Mouse (Mus musculus): ENCODE measurements around the gene Rfx4. TPM values are rescaled to one million over a fixed set of nuclear protein-coding genes. Genes with fewer than 3 reads are reported as not detected.
A peak's percentile ranks its signal among the peaks of the same experiment; 100 is the strongest.

The Rfx4 gene
- polyA plus RNA-seq, 1 experiment from 2014 or later: 62.9 TPM

DNA sequence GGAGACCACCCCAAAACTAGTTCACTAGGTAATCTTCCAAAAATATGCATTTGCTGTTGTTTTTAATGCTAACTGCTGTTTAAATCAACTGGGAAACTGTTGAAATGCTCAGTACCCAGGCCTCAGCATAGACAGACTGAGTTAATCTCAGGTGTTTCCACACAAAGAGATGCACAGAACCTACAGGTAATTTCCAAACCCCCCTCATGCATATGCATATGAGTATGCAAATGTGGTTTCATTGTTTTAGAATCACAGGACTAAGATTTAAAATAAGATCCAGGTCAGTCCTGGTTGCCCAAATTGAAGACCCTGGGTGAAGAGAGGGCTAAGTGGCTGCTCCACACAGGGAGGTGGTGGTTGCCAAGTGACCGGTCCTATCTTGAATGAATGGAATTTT lies 157.3 kb downstream of the Rfx4 start:
- H3K36me3 ChIP-seq (ENCODE audit: control insufficient read depth, insufficient read depth, low read length): no peaks in the 10 kb centered on the region
- H3K4me1 ChIP-seq (ENCODE audit: control insufficient read depth, insufficient read depth, low read length): peaks cover 11% of the 10 kb centered on the region
- no peaks in the 10 kb centered on the region for H3K9me3 ChIP-seq (ENCODE audit: control insufficient read depth, low read length)
- H3K9ac ChIP-seq (ENCODE audit: low read length): no peak overlapping the region
- DNase-seq (ENCODE audit: low spot score) (no peak), ATAC-seq (ENCODE audit: insufficient read depth, low FRiP score, low TSS enrichment) (no peak)
- 95% methylated on average over 1 of the region's 1 CpGs for WGBS
- H3K4me2 ChIP-seq (ENCODE audit: low read depth): no peak overlapping the region
- H3K4me3 ChIP-seq (ENCODE audit: low read depth, low read length): no peak overlapping the region
- H3K27ac ChIP-seq (ENCODE audit: low read depth, low read length): no peak overlapping the region
- H3K27me3 ChIP-seq (ENCODE audit: control insufficient read depth, insufficient read depth, low read length): no peaks in the 10 kb centered on the region

DNA sequence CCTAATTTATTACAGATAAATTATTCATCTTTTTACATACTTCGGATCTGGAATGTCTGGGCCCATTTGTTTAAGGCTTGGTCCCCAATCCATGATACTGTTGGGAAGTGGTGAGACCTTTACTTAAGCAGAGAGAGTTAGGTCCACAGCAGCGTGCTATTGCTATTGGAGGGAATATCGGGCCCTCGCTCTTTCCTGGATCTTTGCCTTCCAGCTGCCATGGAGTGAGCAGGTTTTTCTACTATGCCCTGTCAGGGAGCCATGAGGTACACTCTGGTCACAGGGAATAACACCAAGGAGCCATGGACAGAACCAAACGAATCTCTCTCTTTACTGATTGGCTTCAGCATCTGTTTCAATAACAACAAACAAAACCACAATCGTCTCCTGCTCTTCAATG lies 159.6 kb downstream of the Rfx4 start:
- Histone ChIP-seq H3K4me1 (ENCODE audit: control insufficient read depth, insufficient read depth, low read length) (peaks cover 8% of the 10 kb centered on the region; the same call in 1 of the 2 replicates), H3K9ac (ENCODE audit: low read length) (no peak overlapping the region), H3K27me3 (ENCODE audit: control insufficient read depth, insufficient read depth, low read length) (no peaks in the 10 kb centered on the region), H3K36me3 (ENCODE audit: control insufficient read depth, insufficient read depth, low read length) (no peaks in the 10 kb centered on the region), H3K9me3 (ENCODE audit: control insufficient read depth, low read length) (no peaks in the 10 kb centered on the region), H3K27ac (ENCODE audit: low read depth, low read length) (no peak overlapping the region), H3K4me3 (ENCODE audit: low read depth, low read length) (no peak overlapping the region), H3K4me2 (ENCODE audit: low read depth) (no peak overlapping the region)
- DNase-seq (ENCODE audit: low spot score) (no peak), ATAC-seq (ENCODE audit: insufficient read depth, low FRiP score, low TSS enrichment) (no peak)
- WGBS: 84% methylated on average over 6 of the region's 6 CpGs

DNA sequence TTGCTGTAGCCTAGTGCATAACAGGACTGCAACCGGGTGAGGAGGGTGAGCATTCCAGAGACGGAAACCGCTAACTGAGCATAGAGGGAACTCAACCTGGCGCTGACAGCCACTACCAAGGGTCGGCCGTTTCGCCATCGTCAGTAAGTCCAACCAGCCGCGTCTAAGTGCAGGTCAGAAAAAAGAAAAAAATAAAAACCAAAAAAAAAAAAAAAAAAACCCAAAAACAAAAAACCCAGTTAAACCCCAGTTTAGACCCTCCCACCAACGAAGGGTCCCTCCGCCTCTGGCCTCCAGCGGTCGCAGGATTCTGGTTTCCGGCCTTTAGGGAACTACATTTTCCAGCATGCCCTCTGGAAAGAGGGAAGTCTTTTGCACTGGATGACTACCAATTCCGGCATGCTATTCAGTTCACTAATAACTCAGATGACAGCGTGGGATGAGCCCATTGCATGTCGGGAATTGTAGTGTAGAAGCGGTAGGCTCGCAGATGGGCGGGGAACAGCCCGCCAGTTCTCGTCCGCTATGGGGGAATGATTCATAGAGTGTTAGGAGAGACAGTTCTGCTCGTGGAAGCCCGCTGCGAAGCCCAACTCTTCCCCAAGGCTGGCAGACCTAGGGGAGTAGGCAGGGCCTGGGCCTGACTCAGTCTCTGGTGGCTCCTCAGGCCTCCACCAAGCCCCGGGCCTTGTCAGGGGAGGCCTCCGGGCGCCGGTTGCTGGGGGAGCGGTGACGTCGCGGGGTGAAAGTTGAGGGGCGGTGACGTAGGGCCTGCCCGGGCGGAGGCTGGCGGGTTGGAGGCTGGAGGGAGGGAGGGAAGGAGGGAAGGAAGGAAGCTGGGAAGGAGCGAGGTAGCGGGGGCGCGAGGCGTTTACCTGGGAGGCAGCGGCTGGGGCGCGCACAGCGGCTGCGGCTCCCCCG lies 161.2 kb downstream of the Rfx4 start, which contains the start of gene Ric8b:
Ric8b (plus strand) TSS at position 807 of the 921 bp plus-strand sequence.
- DNase-seq (ENCODE audit: low spot score): peak; percentile 96
- ATAC-seq (ENCODE audit: insufficient read depth, low FRiP score, low TSS enrichment): peak; percentile 95
- no peaks in the 10 kb centered on the region for H3K36me3 ChIP-seq (ENCODE audit: control insufficient read depth, insufficient read depth, low read length)
- peak within 1 kb of the TSS; percentile 74 for H3K9ac ChIP-seq (ENCODE audit: low read length)
- H3K9me3 ChIP-seq (ENCODE audit: control insufficient read depth, low read length): no peaks in the 10 kb centered on the region
- peak within 1 kb of the TSS; percentile 82 for H3K4me3 ChIP-seq (ENCODE audit: low read depth, low read length)
- H3K4me1 ChIP-seq (ENCODE audit: control insufficient read depth, insufficient read depth, low read length): peaks cover 8% of the 10 kb centered on the region; the same call in 1 of the 2 replicates
- under 1% methylated on average over 46 of the region's 51 CpGs for WGBS
- peak within 1 kb of the TSS; percentile 66 for H3K4me2 ChIP-seq (ENCODE audit: low read depth)
- no peaks in the 10 kb centered on the region for H3K27me3 ChIP-seq (ENCODE audit: control insufficient read depth, insufficient read depth, low read length)
- peak within 1 kb of the TSS; percentile 79 for H3K27ac ChIP-seq (ENCODE audit: low read depth, low read length)

DNA sequence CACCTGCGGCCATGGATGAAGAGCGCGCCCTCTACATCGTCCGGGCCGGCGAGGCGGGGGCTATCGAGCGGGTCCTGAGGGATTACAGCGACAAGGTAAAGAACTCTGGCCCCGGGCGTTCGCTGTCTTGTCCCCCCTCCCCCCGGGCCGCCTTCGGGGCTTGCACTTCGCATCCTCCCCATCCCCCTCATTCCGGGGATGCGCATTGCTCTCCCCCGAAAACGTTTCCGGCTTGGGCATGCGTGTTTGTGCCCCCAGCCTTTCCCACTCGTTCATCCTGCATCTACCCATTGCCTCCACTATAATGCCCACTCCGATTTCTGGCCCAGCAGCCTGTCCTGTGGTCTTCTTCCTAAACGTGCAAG lies 161.9 kb downstream of the Rfx4 start:
- no peaks in the 10 kb centered on the region for H3K27me3 ChIP-seq (ENCODE audit: control insufficient read depth, insufficient read depth, low read length)
- under 1% methylated on average over 25 of the region's 27 CpGs for WGBS
- no peak for DNase-seq (ENCODE audit: low spot score)
- ATAC-seq (ENCODE audit: insufficient read depth, low FRiP score, low TSS enrichment): no peak; the same call in 1 of the 2 replicates
- H3K4me1 ChIP-seq (ENCODE audit: control insufficient read depth, insufficient read depth, low read length): peaks cover 10% of the 10 kb centered on the region; the same call in 1 of the 2 replicates
- peak overlapping the region; percentile 82 for H3K4me3 ChIP-seq (ENCODE audit: low read depth, low read length)
- peak overlapping the region; percentile 66 for H3K4me2 ChIP-seq (ENCODE audit: low read depth)
- no peaks in the 10 kb centered on the region for H3K36me3 ChIP-seq (ENCODE audit: control insufficient read depth, insufficient read depth, low read length)
- H3K9me3 ChIP-seq (ENCODE audit: control insufficient read depth, low read length): no peaks in the 10 kb centered on the region
- peak overlapping the region; percentile 79 for H3K27ac ChIP-seq (ENCODE audit: low read depth, low read length)
- peak overlapping the region; percentile 74 for H3K9ac ChIP-seq (ENCODE audit: low read length)

DNA sequence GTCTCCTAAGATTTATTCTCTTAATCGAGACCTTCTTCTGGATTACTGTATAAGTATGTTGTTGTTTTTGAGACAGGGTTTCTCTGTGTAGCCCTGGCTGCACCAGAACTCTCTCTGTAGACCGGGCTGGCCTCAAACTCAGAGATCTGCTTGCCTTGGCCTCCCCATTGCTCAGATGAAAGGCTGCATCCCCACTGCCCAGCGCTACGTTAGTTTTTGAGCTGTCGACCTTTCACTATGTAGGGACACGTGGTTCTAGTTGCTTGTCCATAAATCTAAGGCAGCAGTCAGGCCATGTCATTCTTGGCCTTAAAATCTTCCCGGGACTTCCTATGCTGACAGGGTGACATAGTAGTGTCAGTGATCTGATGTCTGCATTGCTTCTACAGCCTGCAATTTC lies 170.5 kb downstream of the Rfx4 start:
- 62% methylated on average over 7 of the region's 7 CpGs for WGBS
- Histone ChIP-seq H3K4me3 (ENCODE audit: low read depth, low read length) (no peak overlapping the region), H3K27me3 (ENCODE audit: control insufficient read depth, insufficient read depth, low read length) (no peaks in the 10 kb centered on the region), H3K4me2 (ENCODE audit: low read depth) (no peak overlapping the region), H3K27ac (ENCODE audit: low read depth, low read length) (no peak overlapping the region), H3K4me1 (ENCODE audit: control insufficient read depth, insufficient read depth, low read length) (0 out of 2 replicates have a peak, but pooled peaks cover 2% of the 10 kb centered on the region), H3K36me3 (ENCODE audit: control insufficient read depth, insufficient read depth, low read length) (no peaks in the 10 kb centered on the region), H3K9me3 (ENCODE audit: control insufficient read depth, low read length) (no peaks in the 10 kb centered on the region), H3K9ac (ENCODE audit: low read length) (no peak overlapping the region)
- ATAC-seq (ENCODE audit: insufficient read depth, low FRiP score, low TSS enrichment): no peak
- DNase-seq (ENCODE audit: low spot score): no peak

DNA sequence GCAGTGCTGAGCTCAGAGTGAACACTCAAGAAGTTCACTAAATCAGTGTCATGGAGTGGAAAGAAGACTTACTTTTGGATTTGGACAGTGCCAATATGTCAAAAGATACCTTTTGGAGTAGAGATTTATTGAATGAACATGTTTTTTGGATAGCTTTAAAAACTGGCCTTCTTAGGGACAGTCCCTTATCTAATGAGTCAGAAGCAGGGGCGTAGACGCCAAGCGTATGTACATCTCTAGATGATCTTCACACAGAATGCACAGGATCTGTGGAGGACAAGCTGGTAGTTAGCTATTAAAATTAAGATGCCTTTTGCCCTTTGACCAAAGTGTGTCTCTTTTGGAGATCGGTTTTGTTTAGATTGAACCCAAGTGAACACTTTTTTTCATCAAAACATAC lies 171.0 kb downstream of the Rfx4 start:
- Histone ChIP-seq H3K27me3 (ENCODE audit: control insufficient read depth, insufficient read depth, low read length) (no peaks in the 10 kb centered on the region), H3K9ac (ENCODE audit: low read length) (no peak overlapping the region), H3K4me2 (ENCODE audit: low read depth) (no peak overlapping the region), H3K27ac (ENCODE audit: low read depth, low read length) (no peak overlapping the region), H3K4me1 (ENCODE audit: control insufficient read depth, insufficient read depth, low read length) (0 out of 2 replicates have a peak, but pooled peaks cover 2% of the 10 kb centered on the region), H3K4me3 (ENCODE audit: low read depth, low read length) (no peak overlapping the region), H3K9me3 (ENCODE audit: control insufficient read depth, low read length) (no peaks in the 10 kb centered on the region), H3K36me3 (ENCODE audit: control insufficient read depth, insufficient read depth, low read length) (no peaks in the 10 kb centered on the region)
- WGBS: 96% methylated on average over 4 of the region's 4 CpGs
- DNase-seq (ENCODE audit: low spot score) (no peak), ATAC-seq (ENCODE audit: insufficient read depth, low FRiP score, low TSS enrichment) (no peak)

DNA sequence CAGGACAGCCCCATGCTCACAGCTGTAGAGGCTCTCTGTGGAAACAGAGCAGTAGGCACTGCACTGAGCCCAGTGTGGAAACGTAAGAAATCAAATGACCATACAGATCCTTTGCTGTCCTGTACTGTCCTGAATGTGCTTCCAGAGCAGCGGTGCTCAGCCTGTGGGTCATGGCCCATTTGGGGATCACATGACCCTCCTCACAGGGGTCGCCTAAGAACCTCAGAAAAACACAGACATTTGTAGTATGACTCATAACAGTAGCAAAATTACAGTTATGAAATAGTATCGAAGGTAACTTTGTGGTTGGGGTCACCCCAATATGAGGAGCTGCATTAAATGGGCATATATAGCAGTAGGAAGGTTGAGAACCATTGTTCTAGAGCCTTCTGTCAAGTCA lies 172.6 kb downstream of the Rfx4 start:
- 70% methylated on average over 4 of the region's 4 CpGs for WGBS
- no peaks in the 10 kb centered on the region for H3K4me1 ChIP-seq (ENCODE audit: control insufficient read depth, insufficient read depth, low read length)
- no peaks in the 10 kb centered on the region for H3K36me3 ChIP-seq (ENCODE audit: control insufficient read depth, insufficient read depth, low read length)
- H3K9ac ChIP-seq (ENCODE audit: low read length): no peak overlapping the region
- H3K4me2 ChIP-seq (ENCODE audit: low read depth): no peak overlapping the region
- no peaks in the 10 kb centered on the region for H3K27me3 ChIP-seq (ENCODE audit: control insufficient read depth, insufficient read depth, low read length)
- H3K4me3 ChIP-seq (ENCODE audit: low read depth, low read length): no peak overlapping the region
- no peaks in the 10 kb centered on the region for H3K9me3 ChIP-seq (ENCODE audit: control insufficient read depth, low read length)
- no peak overlapping the region for H3K27ac ChIP-seq (ENCODE audit: low read depth, low read length)
- DNase-seq (ENCODE audit: low spot score): no peak
- no peak for ATAC-seq (ENCODE audit: insufficient read depth, low FRiP score, low TSS enrichment)

DNA sequence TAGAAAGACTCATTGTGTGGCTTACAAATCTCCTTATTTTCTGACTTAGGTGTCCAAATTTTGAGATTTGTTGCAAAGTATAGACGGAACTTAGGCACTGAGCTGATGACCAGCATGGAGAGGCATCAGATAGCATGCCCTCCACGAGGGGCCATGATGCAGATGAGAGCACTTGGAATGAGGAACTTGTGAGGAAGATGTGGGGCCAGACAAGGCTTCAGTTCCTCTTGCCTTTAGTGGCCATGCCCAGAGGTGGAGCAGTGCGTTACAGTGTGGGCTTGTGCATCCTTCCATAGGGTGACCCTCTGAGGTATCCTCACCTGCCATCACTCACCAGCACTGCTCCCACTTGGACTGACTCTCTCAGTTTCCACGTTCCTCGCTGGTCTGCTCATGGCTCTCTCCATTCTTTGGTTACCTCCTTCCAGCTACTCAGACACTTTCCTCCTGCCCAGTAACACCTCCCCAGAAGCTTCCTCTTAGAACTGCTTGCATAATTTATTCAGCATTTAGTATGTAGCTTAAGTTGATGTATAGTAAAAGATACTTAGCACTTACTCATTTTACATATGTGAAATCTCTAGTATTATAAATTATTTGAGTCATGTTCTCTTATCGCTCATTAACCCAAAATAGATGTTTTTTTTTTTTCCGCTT lies 179.8 kb downstream of the Rfx4 start:
- H3K27me3 ChIP-seq (ENCODE audit: control insufficient read depth, insufficient read depth, low read length): no peaks in the 10 kb centered on the region
- WGBS: 83% methylated on average over 7 of the region's 7 CpGs
- ATAC-seq (ENCODE audit: insufficient read depth, low FRiP score, low TSS enrichment): no peak

More for the DNA sequence above, 179.8 kb downstream of the Rfx4 start:
- Histone ChIP-seq H3K36me3 (ENCODE audit: control insufficient read depth, insufficient read depth, low read length) (no peaks in the 10 kb centered on the region), H3K9me3 (ENCODE audit: control insufficient read depth, low read length) (no peaks in the 10 kb centered on the region), H3K27ac (ENCODE audit: low read depth, low read length) (no peak overlapping the region), H3K4me2 (ENCODE audit: low read depth) (no peak overlapping the region), H3K4me1 (ENCODE audit: control insufficient read depth, insufficient read depth, low read length) (no peaks in the 10 kb centered on the region), H3K4me3 (ENCODE audit: low read depth, low read length) (no peak overlapping the region), H3K9ac (ENCODE audit: low read length) (no peak overlapping the region)
- no peak for DNase-seq (ENCODE audit: low spot score)
